Mouse (Mus musculus): ENCODE measurements around the gene Arhgap27.
"Not testable (repeated sequence)": the region's sequence is repeated elsewhere in the genome, so short reads cannot be mapped to it uniquely, and the experiment has no call there.

Gene Arhgap27

DNA sequence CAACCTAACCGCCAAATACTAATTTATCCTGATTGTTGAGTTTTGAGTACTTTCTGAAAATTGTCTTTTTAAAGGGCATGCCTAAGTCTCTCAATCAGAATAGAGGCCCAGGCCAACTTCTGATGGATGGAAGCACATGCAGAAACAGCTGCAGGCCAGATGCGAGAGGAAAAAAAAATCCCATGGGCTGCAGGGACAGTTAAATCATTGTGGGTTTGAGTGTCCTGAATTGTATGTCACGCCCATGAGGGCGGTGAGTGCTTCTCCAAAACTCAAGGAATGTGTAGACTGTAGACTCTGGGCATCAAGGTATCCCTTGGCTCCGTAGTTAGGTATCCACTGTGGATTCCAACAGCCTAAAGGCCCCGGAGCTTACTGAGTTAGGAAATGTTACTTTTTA, 69.4 kb downstream of the Arhgap27 start:
- no peak for DNase-seq (ENCODE audit: low read depth)

- DNase-seq (ENCODE audit: low read depth), result no peak
These were observed 70.6 kb downstream of the Arhgap27 start for GRCm38 (mm10) chr11:103292890-103293287.

DNA sequence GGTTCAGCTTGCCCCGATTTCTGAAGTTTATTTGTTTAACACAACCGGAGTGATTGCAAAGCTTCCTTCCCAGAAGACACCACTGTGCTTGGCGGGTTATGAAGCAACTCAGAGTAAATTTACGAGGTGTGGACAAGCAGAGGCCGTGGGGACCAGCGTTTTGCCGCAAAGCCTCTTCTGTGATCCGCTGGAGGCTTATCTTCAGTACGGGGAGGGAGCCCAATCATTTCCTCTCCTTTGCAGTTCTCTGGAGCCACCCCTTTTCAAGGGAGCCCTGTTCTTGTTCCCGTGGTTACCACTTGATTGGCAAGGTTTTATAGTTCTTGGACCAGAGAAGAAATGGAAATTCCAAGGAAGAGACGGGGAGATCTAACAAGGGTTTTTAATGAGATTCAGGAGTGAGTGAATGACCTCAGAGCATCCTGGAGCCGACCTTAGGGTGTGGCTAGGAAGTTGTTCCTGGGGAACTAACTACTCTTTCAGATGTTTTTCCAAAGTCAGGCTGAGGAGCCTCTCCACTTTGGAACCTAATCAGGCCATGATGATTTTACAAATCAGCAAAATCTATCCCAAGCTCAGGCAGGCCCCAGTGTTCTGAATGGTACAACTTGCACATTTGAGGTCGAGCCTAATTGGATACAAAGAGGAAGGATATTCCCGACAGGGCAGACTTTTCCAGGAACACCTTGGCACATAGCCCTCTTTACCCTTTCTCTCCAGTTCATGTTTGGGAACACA, 71.2 kb downstream of the Arhgap27 start:
- no peak for DNase-seq (ENCODE audit: low read depth)

DNA sequence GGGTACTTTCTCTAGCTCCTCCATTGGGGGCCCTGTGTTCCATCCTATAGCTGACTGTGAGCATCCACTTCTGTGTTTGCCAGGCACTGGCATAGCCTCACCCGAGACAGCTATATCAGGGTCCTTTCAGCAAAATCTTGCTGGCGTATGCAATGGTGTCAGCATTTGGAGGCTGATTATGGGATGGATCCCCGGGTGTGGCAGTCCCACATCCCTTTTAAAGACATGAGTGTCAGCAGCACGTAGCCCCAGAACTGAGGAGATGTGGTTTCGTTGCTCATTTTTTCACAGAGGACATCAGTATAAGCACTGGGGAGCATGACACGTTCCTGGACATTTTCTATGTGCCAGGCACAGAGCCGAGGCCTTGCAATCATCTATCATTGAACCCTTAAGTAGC, 72.7 kb downstream of the Arhgap27 start:
- not testable (repeated sequence) for DNase-seq (ENCODE audit: low read depth)

DNA sequence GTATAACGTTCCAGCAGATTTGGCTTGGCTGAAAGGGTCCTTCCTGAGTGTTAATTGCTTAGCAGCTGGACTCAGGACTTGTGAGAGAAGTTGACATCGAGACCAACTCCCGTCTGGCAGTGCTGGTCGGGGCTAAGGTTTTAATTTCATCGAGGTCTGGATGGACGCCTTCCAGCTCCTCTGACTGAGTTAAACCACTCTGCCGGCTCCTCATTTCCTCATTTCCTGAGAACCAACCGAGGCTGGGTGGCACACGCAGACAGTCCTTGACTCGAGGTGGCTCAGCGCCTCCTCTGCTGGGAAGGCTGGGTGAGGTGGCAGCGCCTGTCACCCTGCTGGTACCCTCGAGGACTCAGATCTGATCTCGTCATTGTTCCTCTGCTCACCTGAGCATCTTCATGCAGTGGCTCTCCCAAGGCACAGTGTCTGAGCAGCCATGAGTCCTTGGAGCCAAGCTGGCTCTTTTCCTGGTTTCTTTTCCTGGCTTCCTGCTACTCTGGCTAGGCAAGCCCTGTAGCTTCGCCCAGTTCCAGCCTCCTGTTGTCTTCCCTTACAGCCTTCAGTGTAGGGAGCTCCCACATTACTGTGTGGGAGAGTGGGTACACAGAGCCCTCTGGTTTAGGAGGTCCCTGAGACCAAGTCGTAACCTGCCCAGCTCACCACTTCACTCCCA, 75.1 kb downstream of the Arhgap27 start:
- no peak for DNase-seq (ENCODE audit: low read depth)

DNA sequence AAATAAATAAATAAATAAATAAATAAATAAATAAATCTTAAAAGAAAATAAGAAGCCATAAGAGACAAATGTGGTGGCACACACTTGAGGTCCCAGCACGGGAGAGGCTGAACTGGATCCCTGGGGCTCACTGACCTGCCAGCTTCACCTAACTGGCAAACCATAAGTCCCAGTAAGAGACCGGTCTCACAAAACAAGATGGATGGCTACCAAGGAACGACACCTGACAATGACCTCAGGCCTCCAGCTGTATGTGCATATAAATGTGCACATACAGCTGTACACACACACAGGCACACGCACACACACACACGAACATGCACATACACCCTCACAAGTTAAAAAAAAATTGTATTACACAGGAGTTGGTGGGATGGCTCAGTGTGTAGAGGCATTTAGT, 76.6 kb downstream of the Arhgap27 start:
- DNase-seq (ENCODE audit: low read depth), result no peak

- no peak for DNase-seq (ENCODE audit: low read depth)
These were observed 77.5 kb downstream of the Arhgap27 start for GRCm38 (mm10) chr11:103285951-103286350.

GRCm38 (mm10) chr11:103285276-103285675, 78.2 kb downstream of the Arhgap27 start:
- DNase-seq (ENCODE audit: low read depth), result no peak

GRCm38 (mm10) chr11:103281784-103282183, 81.7 kb downstream of the Arhgap27 start:
- DNase-seq (ENCODE audit: low read depth), result no peak

Measured in induced T-regulatory cell, adult 2 months (primary cell).